8 mouse cellular contexts compared by ENCODE assay signal in the genomic region with DNA sequence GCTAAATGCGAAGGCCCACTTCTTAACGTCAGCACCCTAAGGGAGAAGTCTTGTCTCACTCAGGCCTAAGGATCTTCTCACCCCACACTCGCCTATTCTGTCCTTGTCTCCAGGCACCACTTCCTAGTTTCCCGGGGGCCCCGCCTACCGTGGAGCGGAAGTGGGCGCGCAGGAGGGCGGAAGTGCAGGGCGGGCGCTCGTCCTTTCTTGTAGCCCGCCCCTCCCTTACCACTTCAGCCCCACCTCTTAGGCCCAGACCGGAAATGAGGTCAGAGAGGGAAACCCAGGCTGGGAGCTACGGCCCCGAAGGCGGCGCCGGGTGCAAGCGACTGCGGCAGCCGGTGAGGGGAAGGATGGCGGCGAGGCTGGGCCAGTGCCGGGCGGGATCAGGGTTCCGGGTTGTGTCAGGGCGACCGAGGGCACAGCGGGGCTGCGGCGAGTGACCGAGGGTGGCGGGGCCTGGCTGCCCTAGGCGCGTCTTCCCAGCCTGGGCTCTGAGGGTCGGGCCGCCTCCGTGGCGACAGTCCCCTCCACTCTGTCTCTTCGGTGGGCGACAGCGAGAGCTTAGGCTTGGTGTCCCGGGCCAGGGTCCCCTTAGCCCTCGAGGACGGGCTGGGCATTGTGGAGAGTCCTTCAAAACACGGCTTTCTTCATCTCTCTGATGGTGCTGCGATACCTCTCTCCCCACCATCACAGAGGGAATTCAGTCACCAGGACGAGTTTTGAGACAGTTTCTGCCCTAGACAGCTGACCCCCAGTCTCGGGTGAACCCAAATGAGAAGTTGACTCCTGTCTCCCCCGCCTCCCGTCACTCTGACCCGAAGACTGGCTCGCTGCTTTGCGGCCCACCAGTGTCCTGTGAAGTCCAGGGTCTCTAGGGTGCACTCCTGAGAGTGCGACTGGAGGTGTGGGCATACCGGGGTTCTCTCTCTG. TPM values are rescaled to one million over a fixed set of nuclear protein-coding genes. Genes with fewer than 3 reads are reported as not detected.
DNase-seq lines count a peak whose midpoint lies in the region; ATAC-seq lines count a peak whose summit lies in the region.

Gene Gpatch2l (plus strand): TSS at position 255 of the 933 bp plus-strand sequence.

- peak within 1 kb of the TSS; percentile 97 for H3K4me2 ChIP-seq in hindbrain, embryonic 15.5 days

- H3K27ac ChIP-seq in hindbrain, embryonic 15.5 days (replicated peaks) = peak within 1 kb of the TSS; percentile 89

- H3K4me3 ChIP-seq in hindbrain, embryonic 15.5 days = peak within 1 kb of the TSS; percentile 70

- H3K36me3 ChIP-seq in hindbrain, embryonic 15.5 days = peaks cover 13% of the 10 kb centered on the region

- H3K9ac ChIP-seq in hindbrain, embryonic 15.5 days = peak within 1 kb of the TSS; percentile 81

- under 1% methylated on average over 58 of the region's 58 CpGs for WGBS in hindbrain, embryonic 15.5 days

- no peaks in the 10 kb centered on the region for H3K9me3 ChIP-seq in hindbrain, embryonic 15.5 days

- peaks cover 37% of the 10 kb centered on the region for H3K4me1 ChIP-seq in hindbrain, embryonic 15.5 days (replicated peaks)

- no peaks in the 10 kb centered on the region for H3K27me3 ChIP-seq in hindbrain, embryonic 15.5 days

- DNase-seq in T-cell, adult 2 months (ENCODE audit: low spot score) = peak; percentile 98
- peak; percentile 92 to 96 for DNase-seq in cerebellum, postnatal 36 days
- DNase-seq in frontal cortex, postnatal 36 days (ENCODE audit: low spot score in 2 of 2) = peak; percentile 94 to 96
- DNase-seq in left cerebral cortex, adult 11 months (ENCODE audit: low spot score) = peak; percentile 92
- peak; percentile 98 for DNase-seq in lung, postnatal 4 days
- peak; percentile 95 for DNase-seq in retina, postnatal 7 days (ENCODE audit: low read depth, low spot score)
- DNase-seq in urinary bladder, adult 2 months (ENCODE audit: low spot score) = peak; percentile 86

- ATAC-seq in hindbrain, embryonic 15.5 days (ENCODE audit: low FRiP score, low read depth) = peak; percentile 99

RNA-seq across cellular contexts. Expression of gene Gpatch2l, which starts in this region (rescaled TPM):
- polyA plus RNA-seq in hindbrain, embryonic 15.5 days (2015; fragmentation: Nextera tagmentation; extraction: Ambion mirVana) = 26.5 and 29.4 TPM in 2 replicates
- polyA plus RNA-seq in urinary bladder, adult 2 months (2012; rRNA removed) = 14.7 and 16.1 TPM in 2 replicates

Comparison
In these comparisons a context has a peak if more than half of its experiments do, and no peak if none do; other contexts are left out.
1. Peak in every context shown above with its lines: DNase-seq, ATAC-seq, H3K4me3 ChIP-seq and H3K27ac ChIP-seq.